Mouse (Mus musculus) kidney, embryonic 14.5 days (tissue): ENCODE data around the gene Tdgf1. TPM values are rescaled to one million over a fixed set of nuclear protein-coding genes. Genes with fewer than 3 reads are reported as not detected.

ENCODE experiments used
- ATAC-seq: fragments of 200-750 bp; cut with Nextera tagmentation; 2 replicates; pipeline ENCODE4 v1.8.0; 2017; ENCODE audit warnings: moderate number of reproducible peaks, mild to moderate bottlenecking, moderate TSS enrichment, moderate library complexity; ENCODE audit not compliant: low FRiP score, low TSS enrichment
- H3K27ac ChIP-seq: fragments of 300-500 bp; sonication (generic); 2 replicates; pipeline ENCODE4 v1.5.1; 2014; ENCODE audit warnings: low read depth, mild to moderate bottlenecking, low read length, moderate library complexity, mixed read lengths
- H3K27me3 ChIP-seq: fragments of 300-500 bp; sonication (generic); 2 replicates; pipeline ENCODE4 v1.6.1; 2014; ENCODE audit warnings: mild to moderate bottlenecking, low read length; ENCODE audit not compliant: control insufficient read depth, insufficient read depth
- H3K36me3 ChIP-seq: fragments of 300-500 bp; sonication (generic); 2 replicates; pipeline ENCODE4 v1.6.1; 2014; ENCODE audit warnings: low read length, mixed read lengths; ENCODE audit not compliant: control insufficient read depth, insufficient read depth
- H3K4me1 ChIP-seq: fragments of 300-500 bp; sonication (generic); 2 replicates; pipeline ENCODE4 v1.6.1; 2014; ENCODE audit warnings: low read length, mixed read lengths; ENCODE audit not compliant: control insufficient read depth, insufficient read depth
- H3K4me2 ChIP-seq: fragments of 300-500 bp; sonication (generic); replicated peaks from 2 replicates; pipeline ENCODE4 v1.6.1; 2014; ENCODE audit warnings: low read depth, mild to moderate bottlenecking, low read length
- H3K4me3 ChIP-seq: fragments of 300-500 bp; sonication (generic); 2 replicates; pipeline ENCODE4 v1.5.1; 2014; ENCODE audit warnings: mild to moderate bottlenecking, low read length
- H3K9ac ChIP-seq: fragments of 300-500 bp; sonication (generic); 2 replicates; pipeline ENCODE4 v1.6.1; 2014; ENCODE audit warnings: low read depth, mild to moderate bottlenecking, low read length, moderate library complexity
- H3K9me3 ChIP-seq: fragments of 300-500 bp; sonication (generic); 2 replicates; pipeline ENCODE4 v1.6.1; 2016; ENCODE audit warnings: low read length; ENCODE audit not compliant: control insufficient read depth
- WGBS: fragments of 180-500 bp; shearing (Covaris S2); extraction: QIAGEN DNeasy Blood & Tissue Kit; methylation state at CpG from one replicate; pipeline ENCODE4 v1.1.7; 2014; 5-methylcytosine and 5-hydroxymethylcytosine counted together
- microRNA-seq: library from miRNA; unstranded; fragments of <30 nt; microRNA quantifications from one replicate; pipeline ENCODE4, GENCODE M21; 2016
- polyA plus RNA-seq: library from polyadenylated mRNA; unstranded; fragments of >200 nt; fragmentation: Nextera tagmentation; extraction: Ambion mirVana; gene quantifications from 2 replicates; pipeline ENCODE4 v1.2.1, GENCODE M21; 2014

Gene Tdgf1
- polyA plus RNA-seq, 1 experiment from 2014 or later = not detected

DNA sequence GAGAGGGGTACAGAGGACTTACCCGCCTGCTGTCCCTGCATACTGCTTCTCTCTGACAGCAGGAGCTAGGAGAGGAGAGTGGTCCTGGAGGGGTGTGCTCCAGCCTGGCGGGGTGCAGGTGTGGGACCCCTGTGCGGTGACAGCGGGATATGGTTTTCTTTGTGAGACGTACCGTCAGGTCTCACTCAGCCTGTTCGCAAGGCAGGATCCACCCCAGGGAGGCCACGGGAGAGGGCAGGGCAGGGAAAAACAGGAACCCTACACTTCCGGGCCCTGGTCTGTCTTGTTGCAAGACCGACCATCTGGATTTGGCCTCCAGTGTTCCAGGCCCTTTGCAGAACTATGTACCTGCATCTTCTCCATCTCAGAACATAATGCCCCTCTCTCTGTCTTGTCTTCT lies 52.5 kb downstream of the Tdgf1 start:
- Histone ChIP-seq H3K27me3 (no peaks in the 10 kb centered on the region), H3K4me2 (no peak overlapping the region), H3K4me1 (peaks cover 15% of the 10 kb centered on the region), H3K9me3 (no peaks in the 10 kb centered on the region), H3K9ac (no peak overlapping the region), H3K27ac (no peak overlapping the region), H3K36me3 (no peaks in the 10 kb centered on the region; the same call in 1 of the 2 replicates), H3K4me3 (no peak overlapping the region)
- no peak for ATAC-seq
- WGBS = 73% methylated on average over 10 of the region's 10 CpGs

DNA sequence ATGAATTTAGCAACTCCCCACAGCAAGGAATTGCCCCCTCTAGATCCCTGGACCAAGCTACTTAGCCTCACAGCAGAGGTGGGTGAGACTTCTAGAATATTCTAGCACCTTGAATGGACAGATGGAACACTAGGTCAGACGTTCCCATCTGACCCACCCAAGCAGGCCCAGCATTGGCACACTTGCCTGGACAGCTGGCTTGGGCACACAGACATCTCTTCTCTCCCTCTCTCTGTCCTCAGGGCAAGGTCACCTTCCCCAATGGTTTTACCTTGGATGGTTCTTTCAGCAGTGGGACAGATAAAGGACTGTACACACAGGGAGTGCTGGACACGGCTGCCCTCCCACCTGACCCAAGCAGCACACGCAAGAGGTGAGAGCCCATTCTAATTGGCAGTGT lies 53.4 kb downstream of the Tdgf1 start:
- no peak overlapping the region for H3K4me2 ChIP-seq
- no peaks in the 10 kb centered on the region for H3K36me3 ChIP-seq
- H3K4me3 ChIP-seq = no peak overlapping the region
- no peaks in the 10 kb centered on the region for H3K27me3 ChIP-seq
- H3K27ac ChIP-seq = no peak overlapping the region
- WGBS = 87% methylated on average over 3 of the region's 3 CpGs
- ATAC-seq = no peak
- H3K9me3 ChIP-seq = no peaks in the 10 kb centered on the region
- H3K4me1 ChIP-seq = peaks cover 15% of the 10 kb centered on the region
- no peak overlapping the region for H3K9ac ChIP-seq

DNA sequence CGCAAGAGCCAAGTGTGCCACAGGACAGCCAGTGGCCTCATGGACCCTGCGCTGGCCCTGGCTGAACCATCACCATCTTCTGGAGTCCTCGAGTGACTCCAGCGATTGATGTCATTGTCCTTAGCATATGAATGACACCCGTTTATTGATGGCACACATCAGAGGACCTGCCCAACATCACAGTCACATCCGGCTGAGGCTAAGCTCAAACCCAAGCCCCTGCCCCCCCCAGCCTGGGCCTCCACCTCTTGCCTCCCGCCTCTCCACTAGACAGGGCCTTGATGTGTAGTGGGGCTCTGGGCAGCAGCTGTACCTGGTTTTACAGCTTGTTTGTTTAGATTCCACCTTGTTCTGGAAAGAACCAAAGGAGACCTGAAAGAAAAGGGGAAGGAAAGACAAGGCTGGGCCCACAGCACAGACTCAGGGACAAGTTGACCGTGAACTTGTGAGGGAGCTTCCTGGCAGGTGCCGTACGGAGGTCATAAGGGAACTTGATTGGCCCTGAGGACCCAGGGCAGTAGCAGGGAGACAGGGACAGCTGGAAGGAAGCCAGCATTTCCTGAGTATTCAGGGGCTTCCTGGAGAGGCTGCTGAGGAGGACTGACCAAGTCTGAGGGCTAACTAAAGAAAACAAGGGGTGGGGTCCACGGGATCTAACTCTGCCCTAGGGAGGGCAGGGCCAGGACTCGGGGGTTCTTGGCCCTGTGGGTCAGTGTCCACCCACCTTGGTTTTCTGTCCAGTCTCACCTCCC lies 54.7 kb downstream of the Tdgf1 start:
- Histone ChIP-seq H3K4me1 (peaks cover 17% of the 10 kb centered on the region), H3K36me3 (no peaks in the 10 kb centered on the region), H3K27me3 (no peaks in the 10 kb centered on the region), H3K27ac (no peak overlapping the region), H3K4me2 (no peak overlapping the region), H3K9me3 (no peaks in the 10 kb centered on the region), H3K4me3 (no peak overlapping the region), H3K9ac (no peak overlapping the region)
- no peak for ATAC-seq
- 72% methylated on average over 12 of the region's 12 CpGs for WGBS

DNA sequence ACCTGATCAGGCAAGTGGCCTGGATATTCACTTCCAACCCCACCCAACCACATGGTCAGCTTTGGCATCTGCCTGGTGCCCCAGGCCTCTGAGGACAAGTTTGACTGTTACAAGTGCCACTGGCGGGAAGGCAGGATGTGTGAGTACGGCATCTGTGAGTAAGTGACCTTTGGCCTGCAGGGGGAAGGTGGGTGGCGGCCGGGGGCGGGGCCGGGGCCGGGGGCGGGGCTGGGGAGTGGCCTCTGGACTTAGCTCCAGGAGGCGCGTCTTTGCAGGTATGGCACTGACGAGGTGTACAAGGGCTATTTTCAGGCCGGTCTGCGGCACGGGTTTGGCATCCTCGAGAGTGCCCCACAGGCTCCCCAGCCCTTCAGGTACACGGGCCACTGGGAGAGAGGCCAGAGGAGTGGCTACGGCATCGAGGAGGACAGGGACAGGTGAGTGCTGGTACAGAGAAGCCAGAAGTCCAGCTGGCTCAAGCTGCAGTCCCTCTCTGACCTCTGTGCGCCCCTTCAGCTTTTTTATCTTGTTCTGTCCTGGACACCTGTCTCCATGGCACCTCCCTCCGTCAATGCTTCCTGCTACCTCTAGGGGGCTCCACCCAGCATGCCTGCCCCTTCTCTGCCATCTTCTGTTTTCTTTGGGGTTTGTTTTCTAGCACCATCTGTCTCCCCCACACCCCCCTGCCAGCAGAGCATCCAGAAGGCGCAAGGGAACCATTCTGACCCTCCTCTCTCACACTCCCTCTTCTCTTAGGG lies 55.8 kb downstream of the Tdgf1 start:
- Histone ChIP-seq H3K4me3 (no peak overlapping the region), H3K4me2 (no peak overlapping the region; the same call in 1 of the 2 replicates), H3K27me3 (no peaks in the 10 kb centered on the region), H3K36me3 (no peaks in the 10 kb centered on the region), H3K9me3 (no peaks in the 10 kb centered on the region), H3K9ac (0 out of 2 replicates have a peak overlapping the region, but pooled peaks have one; percentile 31), H3K4me1 (peaks cover 11% of the 10 kb centered on the region; the same call in 1 of the 2 replicates), H3K27ac (no peak overlapping the region)
- 12% methylated on average over 20 of the region's 21 CpGs for WGBS
- no peak for ATAC-seq

Small RNA genes lying within 50 kb of the gene (microRNA-seq; reads per million reads assigned to microRNA genes)
- gene Gm24269 = not detected

Other genes with a start within 250 kb of the Tdgf1 start
- gene Myl3, start 204.3 kb downstream of the Tdgf1 start, polyA plus RNA-seq = 0.96 and 1.4 TPM in 2 replicates
- 27.3 and 40.9 TPM in 2 replicates for gene Pth1r, start 199.0 kb downstream of the Tdgf1 start, polyA plus RNA-seq
- not detected in 2 replicates for gene Prss42, start 148.0 kb downstream of the Tdgf1 start, polyA plus RNA-seq
- gene Prss44, start 132.2 kb downstream of the Tdgf1 start, polyA plus RNA-seq = not detected in 2 replicates
- not detected in 2 replicates for gene Prss43, start 119.5 kb downstream of the Tdgf1 start, polyA plus RNA-seq
- gene Prss45, start 111.6 kb downstream of the Tdgf1 start, polyA plus RNA-seq = not detected in 2 replicates
- not detected in 2 replicates for gene Prss46, start 101.7 kb downstream of the Tdgf1 start, polyA plus RNA-seq
- 0.24 and 1.1 TPM in 2 replicates for gene Prss50, start 88.2 kb downstream of the Tdgf1 start, polyA plus RNA-seq
- gene Als2cl, start 66.3 kb downstream of the Tdgf1 start, polyA plus RNA-seq = 2.4 and 4.1 TPM in 2 replicates
- 0.38 and 0.49 TPM in 2 replicates for gene Tmie, start 66.0 kb downstream of the Tdgf1 start, polyA plus RNA-seq
- gene Fam240a, start 29.3 kb downstream of the Tdgf1 start, polyA plus RNA-seq = not detected in 2 replicates
- gene Lrrc2, start 5.4 kb upstream of the Tdgf1 start, polyA plus RNA-seq = 0.15 TPM in 1 of 2 replicates, not detected in the other
- 0.32 TPM in 1 of 2 replicates, not detected in the other for gene Rtp3, start 44.4 kb upstream of the Tdgf1 start, polyA plus RNA-seq
- 0.31 and 0.41 TPM in 2 replicates for gene Ltf, start 73.1 kb upstream of the Tdgf1 start, polyA plus RNA-seq
- 0.61 and 0.83 TPM in 2 replicates for gene Ccrl2, start 111.4 kb upstream of the Tdgf1 start, polyA plus RNA-seq
- gene Lrrfip2, start 171.4 kb upstream of the Tdgf1 start, polyA plus RNA-seq = 29.6 and 37.8 TPM in 2 replicates